Mouse (Mus musculus): ENCODE results near the gene Hcn1. TPM values are rescaled to one million over a fixed set of nuclear protein-coding genes. Genes with fewer than 3 reads are reported as not detected.

Gene Hcn1
- total and polyA plus RNA-seq, 2 experiments from 2014 or later: 0.07 to 0.08 TPM

GRCm38 (mm10) chr13:117724083-117724482, 122.0 kb downstream of the Hcn1 start:
- no peak for ATAC-seq (ENCODE audit: insufficient read depth, low read depth)
- 76% methylated on average over 3 of the region's 3 CpGs for WGBS
- Histone ChIP-seq H3K9ac (replicated peaks; ENCODE audit: low read depth, low read length) (no peak overlapping the region), H3K4me3 (ENCODE audit: low read depth, low read length) (no peak overlapping the region), H3K36me3 (replicated peaks; ENCODE audit: control insufficient read depth, insufficient read depth, low read length) (no peaks in the 10 kb centered on the region), H3K4me1 (ENCODE audit: control insufficient read depth, insufficient read depth) (no peaks in the 10 kb centered on the region), H3K27ac (ENCODE audit: low read depth) (no peak overlapping the region), H3K27me3 (ENCODE audit: control insufficient read depth, insufficient read depth, low read length) (no peaks in the 10 kb centered on the region), H3K9me3 (replicated peaks; ENCODE audit: control insufficient read depth, low read length) (no peaks in the 10 kb centered on the region), H3K4me2 (ENCODE audit: low read depth, low read length) (no peak overlapping the region)
- TF ChIP-seq EP300 (IDR thresholded peaks at IDR 0.05; ENCODE audit: low read depth): no peak
- TF ChIP-seq CTCF (IDR thresholded peaks at IDR 0.05; ENCODE audit: low read depth): no peak
- no peak for DNase-seq (ENCODE audit: low spot score)

- TF ChIP-seq CTCF (IDR thresholded peaks at IDR 0.05; ENCODE audit: low read depth): no peak
- TF ChIP-seq EP300 (IDR thresholded peaks at IDR 0.05; ENCODE audit: low read depth): no peak
- H3K27me3 ChIP-seq (ENCODE audit: control insufficient read depth, insufficient read depth, low read length): no peaks in the 10 kb centered on the region
- WGBS: 64% methylated on average over 2 of the region's 2 CpGs
- no peak overlapping the region for H3K9ac ChIP-seq (replicated peaks; ENCODE audit: low read depth, low read length)
- H3K36me3 ChIP-seq (replicated peaks; ENCODE audit: control insufficient read depth, insufficient read depth, low read length): no peaks in the 10 kb centered on the region
- ATAC-seq (ENCODE audit: insufficient read depth, low read depth) (no peak), DNase-seq (ENCODE audit: low spot score) (no peak)
- no peaks in the 10 kb centered on the region for H3K9me3 ChIP-seq (replicated peaks; ENCODE audit: control insufficient read depth, low read length)
- no peak overlapping the region for H3K4me3 ChIP-seq (ENCODE audit: low read depth, low read length)
- no peaks in the 10 kb centered on the region for H3K4me1 ChIP-seq (ENCODE audit: control insufficient read depth, insufficient read depth)
- H3K27ac ChIP-seq (ENCODE audit: low read depth): no peak overlapping the region
- no peak overlapping the region for H3K4me2 ChIP-seq (ENCODE audit: low read depth, low read length)
Measured at GRCm38 (mm10) chr13:117728393-117728792, 126.3 kb downstream of the Hcn1 start.

GRCm38 (mm10) chr13:117732738-117733137, 130.6 kb downstream of the Hcn1 start:
- no peaks in the 10 kb centered on the region for H3K27me3 ChIP-seq (ENCODE audit: control insufficient read depth, insufficient read depth, low read length)
- no peaks in the 10 kb centered on the region for H3K36me3 ChIP-seq (replicated peaks; ENCODE audit: control insufficient read depth, insufficient read depth, low read length)
- H3K4me3 ChIP-seq (ENCODE audit: low read depth, low read length): no peak overlapping the region
- H3K9ac ChIP-seq (replicated peaks; ENCODE audit: low read depth, low read length): no peak overlapping the region
- H3K4me1 ChIP-seq (ENCODE audit: control insufficient read depth, insufficient read depth): no peaks in the 10 kb centered on the region
- no peak overlapping the region for H3K27ac ChIP-seq (ENCODE audit: low read depth)
- no peaks in the 10 kb centered on the region for H3K9me3 ChIP-seq (replicated peaks; ENCODE audit: control insufficient read depth, low read length)
- no peak for ATAC-seq (ENCODE audit: insufficient read depth, low read depth)
- H3K4me2 ChIP-seq (ENCODE audit: low read depth, low read length): no peak overlapping the region
- DNase-seq (ENCODE audit: low spot score): no peak
- no peak for TF ChIP-seq EP300 (IDR thresholded peaks at IDR 0.05; ENCODE audit: low read depth)
- no peak for TF ChIP-seq CTCF (IDR thresholded peaks at IDR 0.05; ENCODE audit: low read depth)

- Histone ChIP-seq H3K27me3 (ENCODE audit: control insufficient read depth, insufficient read depth, low read length) (no peaks in the 10 kb centered on the region), H3K27ac (ENCODE audit: low read depth) (no peak overlapping the region), H3K4me3 (ENCODE audit: low read depth, low read length) (no peak overlapping the region), H3K9ac (replicated peaks; ENCODE audit: low read depth, low read length) (no peak overlapping the region), H3K4me1 (ENCODE audit: control insufficient read depth, insufficient read depth) (no peaks in the 10 kb centered on the region), H3K9me3 (replicated peaks; ENCODE audit: control insufficient read depth, low read length) (no peaks in the 10 kb centered on the region), H3K36me3 (replicated peaks; ENCODE audit: control insufficient read depth, insufficient read depth, low read length) (no peaks in the 10 kb centered on the region), H3K4me2 (ENCODE audit: low read depth, low read length) (no peak overlapping the region)
- WGBS: 77% methylated on average over 3 of the region's 3 CpGs
- DNase-seq (ENCODE audit: low spot score): no peak
- no peak for TF ChIP-seq EP300 (IDR thresholded peaks at IDR 0.05; ENCODE audit: low read depth)
- TF ChIP-seq CTCF (IDR thresholded peaks at IDR 0.05; ENCODE audit: low read depth): no peak
- no peak for ATAC-seq (ENCODE audit: insufficient read depth, low read depth)
Measured at GRCm38 (mm10) chr13:117744451-117744850, 142.3 kb downstream of the Hcn1 start.

GRCm38 (mm10) chr13:117745173-117745572, 143.1 kb downstream of the Hcn1 start:
- WGBS: 84% methylated on average over 3 of the region's 3 CpGs
- Histone ChIP-seq H3K4me3 (ENCODE audit: low read depth, low read length) (no peak overlapping the region), H3K27ac (ENCODE audit: low read depth) (no peak overlapping the region), H3K9ac (replicated peaks; ENCODE audit: low read depth, low read length) (no peak overlapping the region), H3K27me3 (ENCODE audit: control insufficient read depth, insufficient read depth, low read length) (no peaks in the 10 kb centered on the region), H3K4me1 (ENCODE audit: control insufficient read depth, insufficient read depth) (no peaks in the 10 kb centered on the region), H3K36me3 (replicated peaks; ENCODE audit: control insufficient read depth, insufficient read depth, low read length) (no peaks in the 10 kb centered on the region), H3K9me3 (replicated peaks; ENCODE audit: control insufficient read depth, low read length) (no peaks in the 10 kb centered on the region), H3K4me2 (ENCODE audit: low read depth, low read length) (no peak overlapping the region)
- TF ChIP-seq EP300 (IDR thresholded peaks at IDR 0.05; ENCODE audit: low read depth): no peak
- TF ChIP-seq CTCF (IDR thresholded peaks at IDR 0.05; ENCODE audit: low read depth): no peak
- no peak for DNase-seq (ENCODE audit: low spot score)
- ATAC-seq (ENCODE audit: insufficient read depth, low read depth): no peak

- 68% methylated on average over 6 of the region's 6 CpGs for WGBS
- DNase-seq (ENCODE audit: low spot score): no peak
Measured at GRCm38 (mm10) chr13:117765487-117765886, 163.4 kb downstream of the Hcn1 start.

More at GRCm38 (mm10) chr13:117765487-117765886, 163.4 kb downstream of the Hcn1 start:
- Histone ChIP-seq H3K9me3 (replicated peaks; ENCODE audit: control insufficient read depth, low read length) (no peaks in the 10 kb centered on the region), H3K9ac (replicated peaks; ENCODE audit: low read depth, low read length) (no peak overlapping the region), H3K36me3 (replicated peaks; ENCODE audit: control insufficient read depth, insufficient read depth, low read length) (no peaks in the 10 kb centered on the region), H3K27ac (ENCODE audit: low read depth) (no peak overlapping the region), H3K27me3 (ENCODE audit: control insufficient read depth, insufficient read depth, low read length) (no peaks in the 10 kb centered on the region), H3K4me1 (ENCODE audit: control insufficient read depth, insufficient read depth) (no peaks in the 10 kb centered on the region), H3K4me2 (ENCODE audit: low read depth, low read length) (no peak overlapping the region), H3K4me3 (ENCODE audit: low read depth, low read length) (no peak overlapping the region)
- no peak for ATAC-seq (ENCODE audit: insufficient read depth, low read depth)
- no peak for TF ChIP-seq EP300 (IDR thresholded peaks at IDR 0.05; ENCODE audit: low read depth)
- no peak for TF ChIP-seq CTCF (IDR thresholded peaks at IDR 0.05; ENCODE audit: low read depth)

All from heart, postnatal 0 days (tissue).